Comparison of ENCODE assay signal across 8 mouse cellular contexts in genomic region chr3:130095160-130095781, GRCm38 (mm10). TPM values are rescaled to one million over a fixed set of nuclear protein-coding genes. Genes with fewer than 3 reads are reported as not detected.
DNase-seq lines count a peak whose midpoint lies in the region; ATAC-seq and TF ChIP-seq lines count a peak whose summit lies in the region.

No protein-coding gene starts in this region.

- no peak overlapping the region for H3K9ac ChIP-seq in midbrain, embryonic 15.5 days

- TF ChIP-seq POLR2A in brain, embryonic 14.5 days (IDR thresholded peaks at IDR 0.05; ENCODE audit: borderline replicate concordance, extremely low read depth, insufficient read depth, insufficient read length, poor library complexity, severe bottlenecking) = no peak

- DNase-seq in cerebellum, adult 9-10 months = peak; percentile 23
- no peak for DNase-seq in cerebellum, adult 11 months
- peak; percentile 56 for DNase-seq in 416B (ENCODE audit: low read depth)
- DNase-seq in brain, embryonic 14.5 days (ENCODE audit: low read depth) = peak; percentile 85
- peak; percentile 36 to 66 for DNase-seq in heart, postnatal 14 days
- DNase-seq in left cerebral cortex, adult 18-20 months (ENCODE audit: low spot score in 2 of 2) = peak; percentile 33 to 55

- TF ChIP-seq CTCF in brain, embryonic 14.5 days (IDR thresholded peaks at IDR 0.05; ENCODE audit: borderline replicate concordance, extremely low read depth, insufficient read depth, insufficient read length) = peak; percentile 72; the same call in 1 of the 2 replicates

- no peak overlapping the region for H3K4me2 ChIP-seq in midbrain, embryonic 15.5 days

- H3K27me3 ChIP-seq in midbrain, embryonic 15.5 days (replicated peaks) = no peaks in the 10 kb centered on the region

- intact Hi-C loops in heart, postnatal 14 days (cut with DNase I) = loop anchor here (2.0 kb wide), 1 partner anchor 598 kb away; no protein-coding TSS in a partner anchor

- no peak overlapping the region for H3K27ac ChIP-seq in midbrain, embryonic 15.5 days

- peak; percentile 73 for ATAC-seq in midbrain, embryonic 15.5 days (replicated peaks)
- ATAC-seq in erythroid progenitor cell, adult 5-6 weeks (replicated peaks; ENCODE audit: low FRiP score, poor library complexity, severe bottlenecking) = no peak

- 36% methylated on average over 5 of the region's 5 CpGs for WGBS in midbrain, embryonic 15.5 days

- no peaks in the 10 kb centered on the region for H3K36me3 ChIP-seq in midbrain, embryonic 15.5 days (replicated peaks)

- H3K4me3 ChIP-seq in midbrain, embryonic 15.5 days = no peak overlapping the region

- no peaks in the 10 kb centered on the region for H3K9me3 ChIP-seq in midbrain, embryonic 15.5 days

- H3K4me1 ChIP-seq in midbrain, embryonic 15.5 days = no peaks in the 10 kb centered on the region

RNA-seq across cellular contexts. Expression of gene Sec24b, which starts 33.9 kb away (rescaled TPM):
- 60.9 and 82.0 TPM in 2 replicates for polyA plus RNA-seq in brain, embryonic 14.5 days (2012; rRNA removed)
- 10 to 100 TPM; 33.4 to 34.8 TPM for total RNA-seq in heart, postnatal 14 days (2021)
- 10 to 100 TPM; 51.0 to 54.2 TPM for total RNA-seq in left cerebral cortex, adult 18-20 months (2021)
- 34.7 and 34.9 TPM in 2 replicates for polyA plus RNA-seq in midbrain, embryonic 15.5 days (2015; fragmentation: Nextera tagmentation; extraction: Ambion mirVana)
- total RNA-seq in erythroid progenitor cell, adult 5-6 weeks (2015; ENCODE audit: low replicate concordance) = 7.6 and 18.0 TPM in 2 replicates
- total RNA-seq in erythroid progenitor cell, adult 5-6 weeks (2017; ENCODE audit: low replicate concordance) = 8.3 and 39.4 TPM in 2 replicates

RNA-seq across cellular contexts. Expression of gene Col25a1, which starts 36.0 kb away (rescaled TPM):
- 8.6 and 10.1 TPM in 2 replicates for polyA plus RNA-seq in brain, embryonic 14.5 days (2012; rRNA removed)
- total RNA-seq in heart, postnatal 14 days (2021) = under 1 TPM; 0.67 to 0.68 TPM
- 10 to 100 TPM; 39.5 to 41.4 TPM for total RNA-seq in left cerebral cortex, adult 18-20 months (2021)
- polyA plus RNA-seq in midbrain, embryonic 15.5 days (2015; fragmentation: Nextera tagmentation; extraction: Ambion mirVana) = 14.4 and 15.3 TPM in 2 replicates
- not detected in 2 replicates for total RNA-seq in erythroid progenitor cell, adult 5-6 weeks (2015; ENCODE audit: low replicate concordance)
- not detected in 2 replicates for total RNA-seq in erythroid progenitor cell, adult 5-6 weeks (2017; ENCODE audit: low replicate concordance)

Comparison
In these comparisons a context has a peak if more than half of its experiments do, and no peak if none do; other contexts are left out.
1. RNA of gene Col25a1, which starts 36.0 kb away (total RNA-seq): 39.5 to 41.4 TPM in left cerebral cortex, adult 18-20 months; 0.67 to 0.68 TPM in heart, postnatal 14 days and not detected in erythroid progenitor cell, adult 5-6 weeks; every median in the first group is over 10 times any median in the second.